Mouse (Mus musculus) layer of hippocampus, adult 2 months (tissue): ENCODE results near the gene Msi2. TPM values are rescaled to one million over a fixed set of nuclear protein-coding genes. Genes with fewer than 3 reads are reported as not detected.

Experiments
- DNase-seq, 2 experiments: peaks; one replicate each; pipeline ENCODE4 v3.0.0; 2022; ENCODE audit warnings: low spot score in 2 of 2
- H3K27ac ChIP-seq: fragments of 200-600 bp; 2 replicates; pipeline ENCODE4 v1.8.1; 2022
- H3K4me3 ChIP-seq: fragments of 200-600 bp; 2 replicates; pipeline ENCODE4 v1.8.1; 2022; ENCODE audit warnings: mild to moderate bottlenecking
- CTCF ChIP-seq: fragments of 200-600 bp; conservative IDR thresholded peaks from 2 replicates; pipeline ENCODE4 v1.8.1; 2022; ENCODE audit warnings: antibody characterized with exemption, mild to moderate bottlenecking, moderate library complexity
- total RNA-seq, 2 experiments: library from RNA; stranded (reverse); gene quantifications; 2 replicates each; pipeline ENCODE4 v1.2.3; 2021

The Msi2 gene
- total RNA-seq, 2 experiments from 2014 or later: 103 to 114 TPM

DNA sequence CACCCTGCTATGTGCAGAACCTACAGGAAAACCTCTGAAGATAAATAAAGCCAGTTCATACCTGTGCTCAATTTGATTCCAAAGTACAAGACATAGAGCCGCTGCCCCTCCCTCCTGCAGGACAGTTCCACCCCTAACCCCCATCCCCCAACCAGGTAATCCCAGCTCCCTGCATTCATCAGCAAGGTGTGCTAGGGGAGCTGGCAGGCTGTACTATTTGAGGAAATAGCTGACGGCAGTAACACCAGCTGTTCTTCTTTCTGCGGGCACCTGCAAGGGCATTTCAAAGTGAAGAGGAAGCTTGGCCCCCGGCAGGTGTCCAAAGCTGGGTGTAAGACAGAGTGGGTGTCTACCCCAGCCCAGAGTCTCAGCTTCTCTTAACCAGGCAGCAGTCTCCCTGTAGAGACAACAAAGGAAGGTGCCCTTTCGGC is 314.1 kb downstream of the Msi2 start:
- Histone ChIP-seq H3K27ac (peak overlapping the region; percentile 51; the same call in 1 of the 2 replicates), H3K4me3 (no peak overlapping the region)
- DNase-seq: no peak
- no peak for TF ChIP-seq CTCF

DNA sequence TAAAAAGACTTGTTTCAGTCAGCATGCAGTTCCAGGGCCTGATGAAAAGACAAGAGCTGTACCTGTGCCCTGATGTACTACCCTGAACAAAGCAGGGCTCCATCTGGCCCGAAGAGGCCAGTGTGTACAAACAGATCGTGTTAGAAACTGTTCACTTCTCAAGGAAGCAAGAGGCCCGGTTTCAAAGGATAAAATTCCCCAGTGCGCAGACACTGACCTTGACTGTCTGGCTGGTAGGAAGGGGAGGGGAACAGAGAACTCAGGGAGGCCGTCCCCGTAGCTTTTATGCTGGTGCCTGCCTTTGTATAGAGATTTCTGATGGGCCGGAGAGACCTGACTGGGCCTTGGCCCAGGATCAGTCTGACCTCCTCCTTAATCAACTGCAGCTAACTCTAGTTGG is 316.0 kb downstream of the Msi2 start:
- no peak for DNase-seq
- H3K27ac ChIP-seq: no peak overlapping the region
- no peak overlapping the region for H3K4me3 ChIP-seq
- no peak for TF ChIP-seq CTCF

DNA sequence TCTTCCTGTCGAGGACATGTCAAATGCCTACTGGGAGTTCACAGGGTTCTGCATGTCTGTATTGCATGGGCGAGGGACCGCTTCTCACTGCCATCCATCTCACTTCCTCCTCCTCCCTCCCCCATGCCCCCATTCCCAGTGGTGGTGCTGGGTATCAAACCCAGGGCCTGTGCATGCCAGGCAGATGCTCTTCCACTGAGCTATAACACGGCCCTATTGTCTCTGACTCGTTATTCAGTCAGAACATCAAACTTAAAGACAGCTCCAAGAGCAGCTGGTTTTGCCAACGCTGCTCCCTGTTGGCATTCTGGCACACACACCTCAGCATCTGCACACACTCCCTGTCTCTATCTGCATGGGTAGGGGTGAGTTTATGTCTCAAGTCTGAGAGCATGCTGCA is 317.0 kb downstream of the Msi2 start:
- no peak for TF ChIP-seq CTCF
- H3K4me3 ChIP-seq: no peak overlapping the region
- H3K27ac ChIP-seq: no peak overlapping the region
- no peak for DNase-seq

DNA sequence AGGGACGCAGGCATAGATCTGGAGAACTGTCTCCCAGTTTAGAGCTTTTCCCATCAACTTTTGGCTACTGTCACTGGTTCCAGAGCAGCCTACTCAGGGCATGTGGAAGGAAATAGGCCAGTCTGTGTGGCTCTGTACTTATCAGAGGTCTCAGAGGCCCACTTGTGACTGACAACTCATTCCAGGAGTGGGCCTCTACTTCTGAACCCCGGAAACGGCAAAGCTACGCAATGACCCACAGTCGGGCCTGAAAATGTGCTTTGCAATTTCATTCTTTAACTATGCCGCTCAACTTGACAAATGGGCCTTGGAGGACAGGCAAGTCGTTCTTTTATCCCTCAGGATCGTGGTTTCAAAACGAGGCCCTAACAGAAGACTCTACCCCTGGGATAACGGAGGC is 317.4 kb downstream of the Msi2 start:
- Histone ChIP-seq H3K27ac (no peak overlapping the region), H3K4me3 (no peak overlapping the region)
- DNase-seq: no peak
- no peak for TF ChIP-seq CTCF

DNA sequence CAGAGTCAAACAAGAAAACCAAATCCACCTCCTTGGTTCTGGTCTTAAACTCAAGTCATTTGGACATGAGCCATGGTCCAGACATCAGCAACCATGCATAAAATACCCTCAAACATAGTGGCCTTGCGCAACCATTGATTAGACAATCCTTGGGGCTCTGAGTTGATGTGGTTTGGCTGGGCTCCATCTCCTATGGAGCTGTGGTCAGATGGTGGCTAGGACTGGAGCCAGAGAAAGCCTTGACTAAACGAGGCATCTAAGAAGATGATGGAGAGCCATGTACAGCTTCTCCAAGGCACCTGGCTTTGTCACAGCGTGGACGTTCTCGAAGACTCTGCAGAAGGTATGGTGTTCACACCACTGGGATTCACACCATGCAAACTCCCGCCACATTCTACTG is 318.1 kb downstream of the Msi2 start:
- Histone ChIP-seq H3K4me3 (no peak overlapping the region), H3K27ac (no peak overlapping the region)
- no peak for TF ChIP-seq CTCF
- DNase-seq: no peak

DNA sequence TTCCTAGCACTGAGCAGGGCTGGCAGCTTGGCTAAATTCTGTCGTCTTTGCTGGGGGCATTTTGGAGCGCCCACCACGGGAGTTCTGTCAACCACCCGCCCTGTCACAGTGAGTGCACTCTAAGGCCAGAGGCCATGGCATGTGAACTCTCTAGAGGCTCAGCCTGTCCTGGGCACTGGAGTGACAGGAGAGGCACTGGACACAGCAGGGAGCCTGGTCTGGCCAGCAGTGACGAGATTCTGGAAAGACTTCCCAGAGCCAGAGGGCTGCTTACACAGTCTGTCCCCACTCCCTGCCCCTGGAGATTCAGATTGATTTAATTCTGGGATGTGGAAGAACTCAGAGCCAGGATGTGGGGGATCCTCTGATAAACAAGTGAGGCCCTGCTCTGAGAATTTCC is 318.9 kb downstream of the Msi2 start:
- DNase-seq: no peak
- Histone ChIP-seq H3K27ac (no peak overlapping the region), H3K4me3 (no peak overlapping the region)
- no peak for TF ChIP-seq CTCF

DNA sequence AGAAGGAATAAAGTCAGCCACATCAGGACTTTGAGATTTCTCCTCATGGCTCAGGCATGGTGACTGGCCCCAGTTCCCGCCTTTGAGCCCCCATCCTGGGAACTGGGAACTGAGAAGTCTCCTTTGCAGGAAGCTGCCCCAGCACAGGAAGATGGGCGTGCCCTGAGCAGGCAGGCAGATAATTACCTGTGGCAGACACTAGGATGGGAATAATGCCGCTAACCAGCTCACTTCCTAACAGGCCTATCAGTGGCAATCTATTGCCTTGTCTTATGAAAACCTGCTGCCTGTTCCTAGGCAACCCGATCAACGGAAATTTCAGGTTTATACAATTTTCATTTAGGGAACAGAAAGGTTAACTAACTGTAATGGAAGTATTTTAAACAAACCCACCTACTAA is 319.3 kb downstream of the Msi2 start:
- Histone ChIP-seq H3K4me3 (no peak overlapping the region), H3K27ac (no peak overlapping the region)
- no peak for TF ChIP-seq CTCF
- no peak for DNase-seq

DNA sequence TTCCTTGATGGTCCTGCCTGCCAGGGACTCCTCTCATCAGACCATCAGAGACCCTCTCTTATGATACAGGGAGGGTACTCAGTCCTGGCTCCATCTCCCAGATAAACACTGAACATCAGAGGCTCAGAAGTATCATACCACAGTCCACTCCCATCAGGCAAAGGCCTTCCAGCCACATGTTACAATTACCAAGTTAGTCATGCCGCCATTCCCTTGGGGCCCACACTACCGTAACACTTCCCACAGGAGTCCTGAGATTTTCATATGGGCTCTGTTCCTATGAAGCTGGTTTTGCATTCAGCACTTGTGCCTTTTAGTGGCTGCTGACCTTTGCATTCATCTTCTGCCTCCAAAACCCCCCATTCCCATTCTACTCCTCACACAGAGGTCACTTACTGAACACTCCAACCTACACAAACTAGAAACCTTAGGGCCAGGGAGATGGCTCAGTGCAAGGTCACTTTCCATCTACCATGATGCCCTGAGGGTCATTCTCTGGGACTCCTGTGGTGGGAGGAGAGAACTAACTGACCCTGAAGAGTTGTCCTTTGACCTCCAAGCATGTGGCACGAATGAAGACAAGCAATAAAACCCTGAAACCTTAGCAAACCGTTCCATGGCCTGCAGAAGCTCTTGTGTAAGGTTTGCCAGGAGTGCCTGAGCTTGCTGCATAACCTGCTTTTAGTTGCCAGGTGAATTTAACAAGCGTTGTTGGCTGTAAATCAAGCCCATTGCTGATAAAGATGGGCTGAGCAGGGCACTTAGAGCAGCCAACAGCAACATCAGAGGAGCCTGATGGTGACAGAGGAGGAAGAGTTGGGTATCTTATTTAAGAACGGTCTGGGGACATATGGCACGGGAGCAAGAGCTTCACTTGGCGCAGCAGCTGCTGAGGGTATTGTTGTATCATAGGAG is 323.0 kb downstream of the Msi2 start:
- TF ChIP-seq CTCF: no peak
- DNase-seq: no peak
- no peak overlapping the region for H3K4me3 ChIP-seq
- no peak overlapping the region for H3K27ac ChIP-seq

DNA sequence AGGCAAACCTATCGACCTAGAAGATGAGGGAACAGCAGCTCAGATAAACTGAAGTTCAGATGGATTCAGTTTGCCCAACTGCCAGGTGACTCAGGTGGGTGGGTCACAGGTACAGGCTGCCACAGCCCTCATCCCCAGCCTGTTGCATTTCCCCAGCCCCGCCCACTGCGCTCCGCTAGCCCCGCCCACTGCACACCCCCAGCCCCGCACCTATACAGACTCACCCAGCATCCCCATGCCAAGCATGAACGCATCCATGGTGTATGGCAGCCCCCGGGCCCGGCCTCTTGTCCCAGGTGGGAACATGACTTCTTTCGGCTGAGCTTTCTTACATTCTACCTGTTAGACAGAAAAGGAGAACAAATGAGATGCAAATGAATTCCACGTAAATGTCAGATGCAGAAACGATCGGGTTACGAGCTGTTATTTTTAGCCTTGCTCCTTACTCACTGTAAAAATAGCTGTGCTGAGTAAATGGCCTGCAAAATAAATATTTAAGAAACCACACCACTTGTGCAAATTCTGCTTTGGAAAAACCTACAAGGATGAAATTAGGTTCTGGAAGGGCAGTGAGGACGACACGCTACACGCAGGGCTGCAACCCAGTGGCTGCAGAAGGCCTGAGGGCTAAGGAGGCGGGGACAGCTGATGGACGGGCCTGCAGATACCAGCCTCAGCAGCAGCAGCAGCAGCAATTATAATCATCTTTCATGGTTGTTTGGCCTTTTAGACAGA is 323.8 kb downstream of the Msi2 start:
- Histone ChIP-seq H3K4me3 (no peak overlapping the region), H3K27ac (no peak overlapping the region)
- no peak for DNase-seq
- no peak for TF ChIP-seq CTCF

DNA sequence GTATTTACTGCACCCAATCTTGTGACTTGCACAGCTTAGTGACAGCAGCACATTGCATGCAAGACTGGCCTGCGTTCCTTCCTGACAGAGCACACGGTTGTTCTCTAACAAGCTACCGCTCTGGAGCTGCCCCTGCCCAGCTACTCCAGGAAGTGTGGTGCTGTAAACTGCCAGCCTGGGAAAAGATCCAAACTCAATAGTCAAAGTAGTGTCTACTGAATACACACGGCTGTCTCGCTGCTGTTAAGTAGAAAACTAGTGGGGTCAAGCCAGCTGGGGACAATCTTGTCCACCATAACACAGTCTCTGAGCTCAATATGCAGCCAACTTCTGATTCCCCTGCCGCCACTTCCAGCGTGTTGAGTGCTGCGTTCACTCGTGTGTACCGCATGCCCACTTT is 325.6 kb downstream of the Msi2 start:
- no peak overlapping the region for H3K27ac ChIP-seq
- peak in 1 of 2 experiments; percentile 58 for DNase-seq
- no peak overlapping the region for H3K4me3 ChIP-seq
- TF ChIP-seq CTCF: no peak

DNA sequence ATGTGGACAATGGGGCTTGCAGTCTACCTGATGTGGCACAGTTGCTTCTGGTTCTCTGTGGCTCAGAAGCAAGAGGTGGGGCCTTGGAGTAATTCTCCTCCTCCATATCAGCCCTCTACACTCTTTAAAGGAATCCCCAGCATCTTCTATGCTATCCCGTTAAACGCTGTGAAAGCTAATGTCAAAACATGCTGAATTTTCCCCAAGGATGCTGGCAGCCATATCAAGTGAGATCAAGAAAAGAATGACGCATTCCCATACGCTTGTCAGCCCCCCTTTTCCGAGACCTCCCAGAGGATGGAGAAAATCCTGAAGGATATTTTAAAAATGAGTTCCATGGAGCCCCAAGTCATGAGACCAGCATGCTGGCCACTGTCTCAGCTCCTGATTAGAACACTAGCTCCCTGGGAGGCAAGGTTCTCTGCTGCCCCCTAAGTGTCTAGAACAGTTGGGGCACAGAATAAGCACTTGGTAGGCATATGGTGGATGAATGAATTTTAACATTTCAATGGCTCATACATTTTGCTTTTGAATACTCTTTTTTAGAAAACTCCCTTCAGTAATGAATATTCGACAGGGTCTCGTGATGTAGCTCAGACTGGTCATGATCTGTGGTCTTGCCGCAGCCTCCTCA is 327.0 kb downstream of the Msi2 start:
- H3K4me3 ChIP-seq: no peak overlapping the region
- DNase-seq: no peak
- no peak overlapping the region for H3K27ac ChIP-seq
- TF ChIP-seq CTCF: peak; percentile 56

DNA sequence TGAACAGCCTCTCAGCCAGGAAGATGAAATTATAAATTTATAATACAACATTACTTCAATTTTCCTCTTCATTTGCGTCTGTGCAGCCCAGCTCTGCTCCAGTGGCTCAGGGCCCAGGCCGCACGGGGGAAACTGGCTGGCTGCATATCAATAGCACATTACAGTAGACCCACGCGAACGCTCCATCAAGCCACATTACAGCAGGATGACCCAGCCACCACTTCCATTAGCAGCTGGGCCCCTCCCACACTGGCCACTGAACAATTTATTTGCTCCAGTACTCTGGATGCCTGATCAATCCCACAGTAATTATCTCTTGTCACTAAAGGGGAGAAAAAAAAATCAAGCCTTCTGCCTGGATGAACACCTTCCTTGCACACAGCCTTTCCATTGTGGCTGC is 328.8 kb downstream of the Msi2 start:
- no peak overlapping the region for H3K27ac ChIP-seq
- no peak overlapping the region for H3K4me3 ChIP-seq
- no peak for TF ChIP-seq CTCF
- DNase-seq: no peak

DNA sequence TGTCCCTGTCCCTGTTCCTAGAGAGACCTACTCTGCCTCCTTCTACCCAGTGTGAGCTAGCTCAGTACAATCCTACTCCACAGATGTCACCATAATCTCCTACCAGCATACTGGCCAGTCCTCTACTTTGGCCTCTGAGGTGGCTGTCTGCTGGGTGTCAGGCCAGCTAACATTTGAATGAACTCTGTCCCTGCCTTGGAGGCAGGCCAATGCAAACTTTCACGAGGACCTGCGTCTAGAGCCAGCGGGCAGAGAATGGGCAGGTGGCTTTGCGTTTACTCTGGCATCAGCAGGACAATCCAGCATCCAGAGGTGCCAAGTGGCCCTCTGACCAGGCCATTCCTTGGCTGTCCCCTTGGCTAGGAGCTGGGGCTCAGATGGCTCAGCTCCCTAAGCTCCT is 331.4 kb downstream of the Msi2 start:
- no peak for TF ChIP-seq CTCF
- DNase-seq: no peak
- H3K27ac ChIP-seq: no peak overlapping the region

More for the DNA sequence above, 331.4 kb downstream of the Msi2 start:
- H3K4me3 ChIP-seq: no peak overlapping the region
